Mouse (Mus musculus): Measurements from ENCODE around the gene Efna5.

DNA sequence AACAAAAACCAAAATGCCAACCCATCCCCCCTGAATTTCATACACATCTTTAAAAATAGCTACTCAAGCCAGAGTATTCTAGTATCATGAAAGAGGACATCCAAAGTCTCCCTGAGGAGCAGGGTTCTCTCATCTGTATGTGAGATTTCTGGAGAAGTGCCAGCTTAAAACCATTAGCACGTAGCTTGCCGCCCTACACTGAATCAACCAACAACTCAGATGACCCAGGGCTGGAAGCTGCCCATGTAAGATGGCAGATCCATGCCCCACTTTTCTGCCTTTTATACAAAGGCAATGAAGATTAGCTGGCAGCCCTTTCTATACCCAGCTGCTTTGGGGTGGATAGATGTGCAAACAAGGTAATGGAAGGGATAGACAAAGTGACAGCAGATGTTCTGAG is 216.4 kb downstream of the Efna5 start:
- TF ChIP-seq POLR2A (IDR thresholded peaks at IDR 0.05; ENCODE audit: control insufficient read depth, extremely low read depth, insufficient read depth, low read length, poor library complexity): no peak
- no peak for TF ChIP-seq CTCF (IDR thresholded peaks at IDR 0.05; ENCODE audit: borderline replicate concordance, control insufficient read depth, extremely low read depth, insufficient read depth, low read length, poor library complexity)
